Mouse (Mus musculus) intestine, embryonic 14.5 days (tissue): ENCODE data around the gene Polr1d. TPM values are rescaled to one million over a fixed set of nuclear protein-coding genes. Genes with fewer than 3 reads are reported as not detected.

Source experiments
- ATAC-seq: fragments of 200-750 bp; cut with Nextera tagmentation; replicated peaks from 2 replicates; pipeline ENCODE4 v1.8.0; 2017; ENCODE audit warnings: low read depth, moderate number of reproducible peaks, moderate TSS enrichment, moderate library complexity; ENCODE audit not compliant: low FRiP score, low TSS enrichment
- DNase-seq: peaks from one replicate; pipeline ENCODE4 v3.0.0-alpha.2; 2018; ENCODE audit warnings: low spot score
- H3K27ac ChIP-seq: fragments of 300-500 bp; sonication (generic); 2 replicates; pipeline ENCODE4 v1.5.1; 2014; ENCODE audit warnings: low read depth, mild to moderate bottlenecking, control low read depth
- H3K27me3 ChIP-seq: fragments of 300-500 bp; sonication (generic); replicated peaks from 2 replicates; pipeline ENCODE4 v1.6.1; 2014; ENCODE audit warnings: low read length, control low read depth; ENCODE audit not compliant: control insufficient read depth, insufficient read depth
- H3K36me3 ChIP-seq: fragments of 300-500 bp; sonication (generic); 2 replicates; pipeline ENCODE4 v1.6.1; 2014; ENCODE audit warnings: low read length, control low read depth; ENCODE audit not compliant: control insufficient read depth, insufficient read depth
- H3K4me1 ChIP-seq: fragments of 300-500 bp; sonication (generic); replicated peaks from 2 replicates; pipeline ENCODE4 v1.6.1; 2014; ENCODE audit warnings: low read length, control low read depth, mixed read lengths; ENCODE audit not compliant: control insufficient read depth, insufficient read depth
- H3K4me2 ChIP-seq: fragments of 300-500 bp; sonication (generic); 2 replicates; pipeline ENCODE4 v1.6.1; 2014; ENCODE audit warnings: low read length
- H3K4me3 ChIP-seq: fragments of 300-500 bp; sonication (generic); 2 replicates; pipeline ENCODE4 v1.5.1; 2014; ENCODE audit warnings: low read depth, low read length, control low read depth, mixed read lengths
- H3K9ac ChIP-seq: fragments of 300-500 bp; sonication (generic); 2 replicates; pipeline ENCODE4 v1.6.1; 2014; ENCODE audit warnings: mild to moderate bottlenecking, low read length
- H3K9me3 ChIP-seq: fragments of 300-500 bp; sonication (generic); 2 replicates; pipeline ENCODE4 v1.6.1; 2016; ENCODE audit warnings: low read length, control low read depth; ENCODE audit not compliant: control insufficient read depth
- WGBS: fragments of 180-500 bp; shearing (Covaris S2); extraction: QIAGEN DNeasy Blood & Tissue Kit; methylation state at CpG from one replicate; pipeline ENCODE4 v1.1.7; 2014; 5-methylcytosine and 5-hydroxymethylcytosine counted together
- polyA plus RNA-seq: library from polyadenylated mRNA; unstranded; fragments of >200 nt; fragmentation: Nextera tagmentation; extraction: Ambion mirVana; gene quantifications from 2 replicates; pipeline ENCODE4 v1.2.1, GENCODE M21; 2014

Polr1d gene
- polyA plus RNA-seq, 1 experiment from 2014 or later, result 163 TPM

DNA sequence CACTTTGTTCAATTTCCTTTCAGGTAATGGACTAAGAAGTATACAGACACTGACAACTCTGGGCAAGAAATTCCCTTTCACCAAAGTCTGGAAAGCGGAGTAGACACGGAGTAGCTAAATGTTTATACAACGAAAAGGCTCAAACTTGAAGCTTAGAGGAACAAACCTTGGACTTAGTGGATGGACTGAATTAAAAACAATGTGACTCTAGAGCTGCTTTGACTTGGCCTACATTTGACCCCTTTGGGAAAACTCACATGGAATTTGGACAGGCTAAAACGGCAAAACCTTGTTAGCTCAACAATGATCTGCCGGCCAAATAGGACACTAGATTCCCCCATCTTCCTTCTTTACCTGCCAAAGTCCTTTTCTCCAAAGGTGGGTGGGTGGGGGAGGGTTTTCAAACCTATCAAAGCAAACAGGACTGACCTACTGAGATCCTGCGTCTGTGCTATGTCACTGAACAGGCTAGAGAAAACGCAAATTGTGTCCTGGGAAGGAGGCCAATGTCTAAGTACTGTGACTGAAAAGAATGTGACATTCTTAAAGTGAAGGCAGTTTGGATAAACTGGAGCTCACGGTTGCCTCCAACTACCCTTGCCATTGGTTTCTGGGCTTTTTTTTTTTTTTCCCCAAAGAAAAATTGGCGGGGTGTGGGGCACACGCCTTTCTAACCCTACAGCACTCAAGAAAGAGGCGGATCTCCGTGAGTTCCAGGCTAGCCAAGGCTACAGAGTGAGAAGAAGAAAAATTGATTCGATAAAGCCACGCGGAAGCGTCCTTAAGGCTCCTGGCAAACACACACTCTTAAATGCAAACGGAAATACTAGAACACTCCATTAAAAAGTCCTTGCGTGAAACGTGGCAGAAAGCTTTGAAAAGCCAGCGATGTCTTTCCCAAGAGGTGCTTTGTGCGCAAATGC, 1.5 kb upstream of the Polr1d start:
- Histone ChIP-seq H3K9me3 (no peaks in the 10 kb centered on the region), H3K4me2 (peak overlapping the region; percentile 92), H3K27ac (peak overlapping the region; percentile 93), H3K4me1 (peaks cover 20% of the 10 kb centered on the region), H3K4me3 (peak overlapping the region; percentile 87), H3K36me3 (peaks cover 14% of the 10 kb centered on the region), H3K9ac (peak overlapping the region; percentile 80), H3K27me3 (no peaks in the 10 kb centered on the region)
- peak; percentile 74 for DNase-seq
- WGBS, result 8% methylated on average over 21 of the region's 21 CpGs
- ATAC-seq, result no peak

- peak; percentile 95 for DNase-seq
- peak within 1 kb of the TSS; percentile 87 for H3K4me3 ChIP-seq
- H3K27me3 ChIP-seq, result no peaks in the 10 kb centered on the region
- peaks cover 14% of the 10 kb centered on the region for H3K36me3 ChIP-seq
- WGBS, result 0% methylated on average over 64 of the region's 65 CpGs
- H3K4me2 ChIP-seq, result peak within 1 kb of the TSS; percentile 92
- peaks cover 16% of the 10 kb centered on the region for H3K4me1 ChIP-seq
- H3K27ac ChIP-seq, result peak within 1 kb of the TSS; percentile 93
- no peaks in the 10 kb centered on the region for H3K9me3 ChIP-seq
- H3K9ac ChIP-seq, result peak within 1 kb of the TSS; percentile 80
- peak; percentile 99 for ATAC-seq
Observed at GRCm38 (mm10) chr5:147076026-147076798, 638 bp upstream of the Polr1d start, which contains the start of gene Lnx2. TSS of gene Lnx2 (minus strand) at chr5:147076586.

- Histone ChIP-seq H3K36me3 (peaks cover 21% of the 10 kb centered on the region), H3K9me3 (no peaks in the 10 kb centered on the region), H3K9ac (peak overlapping the region; percentile 79), H3K4me3 (peak overlapping the region; percentile 87), H3K4me2 (peak overlapping the region; percentile 92), H3K4me1 (peaks cover 16% of the 10 kb centered on the region), H3K27ac (peak overlapping the region; percentile 90), H3K27me3 (no peaks in the 10 kb centered on the region)
- ATAC-seq (peak; percentile 73), DNase-seq (peak; percentile 96)
- WGBS, result under 1% methylated on average over 53 of the region's 57 CpGs
Observed at GRCm38 (mm10) chr5:147077305-147078034, 620 bp downstream of the Polr1d start.

DNA sequence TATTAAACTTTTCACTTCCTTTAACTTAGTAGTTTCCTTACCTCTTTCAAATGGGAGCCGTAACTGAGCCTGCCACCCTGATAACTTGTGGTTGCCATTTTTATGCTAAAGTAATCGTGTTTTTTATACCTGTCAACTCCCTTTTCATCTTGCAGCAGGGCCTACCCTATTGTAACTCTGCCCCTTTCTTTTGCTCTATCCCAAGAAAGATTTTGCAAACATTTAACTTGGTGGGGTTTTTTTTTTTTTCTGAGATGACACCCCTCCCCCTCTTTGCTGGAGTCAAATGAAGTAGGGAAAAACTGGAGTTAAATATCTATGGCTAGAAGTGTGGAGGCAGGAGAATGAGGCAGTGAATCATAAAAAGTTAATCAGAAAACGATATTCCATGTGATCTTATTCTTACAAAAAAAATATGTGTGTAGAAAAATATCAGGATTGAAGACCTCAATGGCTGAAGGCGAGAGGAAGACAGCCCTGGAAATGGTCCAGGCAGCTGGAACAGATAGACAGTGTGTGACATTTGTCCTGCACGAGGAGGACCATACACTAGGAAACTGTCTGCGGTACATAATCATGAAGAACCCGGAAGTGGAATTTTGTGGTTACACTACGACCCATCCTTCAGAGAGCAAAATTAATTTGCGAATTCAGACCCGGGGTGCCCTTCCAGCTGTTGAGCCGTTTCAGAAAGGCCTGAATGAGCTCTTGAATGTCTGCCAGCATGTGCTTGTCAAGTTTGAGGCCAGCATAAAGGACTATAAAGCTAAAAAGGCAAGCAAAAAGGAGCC, 1.5 kb downstream of the Polr1d start:
- no peak for DNase-seq
- no peak overlapping the region for H3K27ac ChIP-seq

GRCm38 (mm10) chr5:147085201-147085894, 8.5 kb downstream of the Polr1d start:
- Histone ChIP-seq H3K4me2 (no peak overlapping the region), H3K27ac (no peak overlapping the region), H3K4me3 (no peak overlapping the region), H3K9ac (no peak overlapping the region), H3K9me3 (no peaks in the 10 kb centered on the region), H3K27me3 (no peaks in the 10 kb centered on the region), H3K36me3 (peaks cover 27% of the 10 kb centered on the region), H3K4me1 (no peaks in the 10 kb centered on the region)
- 88% methylated on average over 9 of the region's 9 CpGs for WGBS
- ATAC-seq (no peak), DNase-seq (no peak)

More for the DNA sequence above, 1.5 kb downstream of the Polr1d start:
- Histone ChIP-seq H3K9me3 (no peaks in the 10 kb centered on the region), H3K27me3 (no peaks in the 10 kb centered on the region), H3K4me2 (peak overlapping the region; percentile 92), H3K4me1 (peaks cover 16% of the 10 kb centered on the region), H3K4me3 (peak overlapping the region; percentile 87), H3K9ac (peak overlapping the region; percentile 79), H3K36me3 (peaks cover 22% of the 10 kb centered on the region)
- no peak for ATAC-seq
- WGBS, result 64% methylated on average over 11 of the region's 11 CpGs

DNA sequence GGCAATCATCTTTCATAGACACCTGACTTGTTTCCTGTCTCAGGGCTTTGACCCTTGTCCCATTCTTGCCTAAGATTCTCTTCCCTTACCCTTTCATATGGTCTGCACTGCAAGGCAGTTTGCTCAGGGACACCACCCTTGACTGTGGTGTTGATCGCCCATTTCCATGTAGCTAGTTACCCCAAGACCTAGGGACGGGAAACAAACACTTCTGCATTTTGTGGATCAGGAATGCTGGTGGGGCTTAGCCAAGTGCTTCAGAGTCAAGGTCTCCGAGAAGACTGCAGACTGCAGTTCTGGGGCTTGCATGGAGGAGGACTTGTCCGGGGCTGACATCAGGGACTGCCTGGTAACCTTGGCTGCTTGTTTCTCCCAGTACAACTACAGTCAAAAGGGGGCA, 10.0 kb downstream of the Polr1d start:
- H3K4me3 ChIP-seq, result no peak overlapping the region
- WGBS, result 85% methylated on average over 4 of the region's 4 CpGs
- no peak for ATAC-seq
- peaks cover 22% of the 10 kb centered on the region for H3K36me3 ChIP-seq
- no peaks in the 10 kb centered on the region for H3K9me3 ChIP-seq
- H3K9ac ChIP-seq, result no peak overlapping the region
- H3K27ac ChIP-seq, result no peak overlapping the region
- DNase-seq, result no peak
- H3K4me1 ChIP-seq, result no peaks in the 10 kb centered on the region
- H3K4me2 ChIP-seq, result no peak overlapping the region
- H3K27me3 ChIP-seq, result no peaks in the 10 kb centered on the region

DNA sequence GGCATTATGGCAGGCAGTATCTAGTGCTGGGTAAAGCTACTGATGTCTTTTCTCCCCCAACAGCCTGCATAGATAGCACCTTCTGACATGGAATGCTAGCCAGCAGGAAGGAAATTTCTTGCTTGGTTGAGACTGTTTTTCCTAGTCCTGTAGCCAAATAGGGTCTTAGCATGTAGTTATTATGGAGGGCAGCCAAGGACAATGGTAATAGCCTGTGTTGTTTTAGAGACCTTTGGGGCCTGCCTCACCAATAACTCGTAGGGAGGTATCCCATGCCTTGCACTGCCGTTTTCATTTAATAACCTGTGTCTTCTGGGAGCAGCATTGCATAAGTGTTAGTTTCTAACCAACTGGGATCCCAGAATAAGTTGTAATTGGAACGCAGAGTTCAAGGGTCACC, 13.0 kb downstream of the Polr1d start:
- no peak overlapping the region for H3K9ac ChIP-seq
- H3K4me3 ChIP-seq, result no peak overlapping the region
- H3K4me2 ChIP-seq, result no peak overlapping the region
- no peaks in the 10 kb centered on the region for H3K4me1 ChIP-seq
- no peaks in the 10 kb centered on the region for H3K9me3 ChIP-seq
- no peak for DNase-seq
- H3K27me3 ChIP-seq, result no peaks in the 10 kb centered on the region
- H3K36me3 ChIP-seq, result peaks cover 10% of the 10 kb centered on the region
- no peak overlapping the region for H3K27ac ChIP-seq
- no peak for ATAC-seq
- 76% methylated on average over 3 of the region's 3 CpGs for WGBS
